Mouse (Mus musculus) bone marrow, adult 2 months (tissue): ENCODE measurements around the gene Lpgat1.

ENCODE experiments used
- CTCF ChIP-seq: fragments of 200-500 bp; IDR thresholded peaks from 2 replicates; pipeline ENCODE4 v1.5.1; 2011; ENCODE audit warnings: low read length, control low read depth; ENCODE audit not compliant: control insufficient read depth, insufficient read depth
- POLR2A ChIP-seq: fragments of 200-500 bp; IDR thresholded peaks from 2 replicates; pipeline ENCODE4 v1.6.1; 2011; ENCODE audit warnings: low read depth, mild to moderate bottlenecking, control low read depth, low read length, borderline replicate concordance; ENCODE audit not compliant: control insufficient read depth

DNA sequence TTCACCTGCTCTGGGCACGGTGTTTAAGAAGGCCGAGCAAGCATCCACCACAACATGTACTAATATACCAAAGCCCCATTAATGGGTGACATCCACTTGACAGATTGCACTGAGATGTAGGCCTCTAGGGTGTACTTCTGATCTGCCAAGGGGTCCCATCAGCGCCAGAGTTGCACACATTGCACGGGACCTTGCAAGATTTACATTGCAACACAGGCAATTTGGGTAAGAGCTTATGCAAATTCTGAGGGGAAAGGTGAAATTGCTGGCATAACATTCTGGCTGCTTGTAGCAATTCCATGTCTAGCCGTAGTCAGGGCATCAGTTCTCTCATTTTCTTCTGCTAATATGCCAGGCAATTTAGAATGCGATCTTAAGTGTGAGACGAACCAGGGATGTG, 30.1 kb upstream of the Lpgat1 start:
- no peak for TF ChIP-seq CTCF
- TF ChIP-seq POLR2A = no peak
